Mouse (Mus musculus) kidney, adult 2 months (tissue): ENCODE data around the gene Dmgdh. TPM values are rescaled to one million over a fixed set of nuclear protein-coding genes. Genes with fewer than 3 reads are reported as not detected.
A peak's percentile ranks its signal among the peaks of the same experiment; 100 is the strongest.

ENCODE experiments used
- DNase-seq: peaks from one replicate; pipeline ENCODE4 v3.0.0; 2021
- H3K27ac ChIP-seq: fragments of 200-500 bp; 2 replicates; pipeline ENCODE4 v1.5.1; 2012; ENCODE audit warnings: low read depth, low read length, control low read depth, inconsistent platforms; ENCODE audit not compliant: insufficient read depth
- H3K27me3 ChIP-seq: fragments of 200-500 bp; replicated peaks from 2 replicates; pipeline ENCODE4 v1.6.1; 2012; ENCODE audit warnings: mild to moderate bottlenecking, moderate library complexity, low read length, inconsistent platforms; ENCODE audit not compliant: control insufficient read depth, insufficient read depth
- H3K36me3 ChIP-seq: fragments of 200-500 bp; 2 replicates; pipeline ENCODE4 v1.6.1; 2012; ENCODE audit warnings: mild to moderate bottlenecking, moderate library complexity, low read length, inconsistent platforms; ENCODE audit not compliant: control insufficient read depth, insufficient read depth
- H3K4me1 ChIP-seq: fragments of 200-500 bp; 2 replicates; pipeline ENCODE4 v1.6.1; 2011; ENCODE audit warnings: low read length; ENCODE audit not compliant: control insufficient read depth, insufficient read depth
- H3K4me3 ChIP-seq: fragments of 200-500 bp; 2 replicates; pipeline ENCODE4 v1.5.1; 2011; ENCODE audit warnings: mild to moderate bottlenecking, low read depth, low read length, control low read depth; ENCODE audit not compliant: insufficient read depth
- CTCF ChIP-seq: fragments of 200-500 bp; conservative IDR thresholded peaks from 2 replicates; pipeline ENCODE4 v1.5.1; 2011; ENCODE audit warnings: low read depth, mild to moderate bottlenecking, control low read depth, low read length, moderate library complexity, mixed read lengths; ENCODE audit not compliant: insufficient read depth, insufficient read length
- POLR2A ChIP-seq: fragments of 200-500 bp; IDR thresholded peaks from one replicate; pipeline ENCODE4 v1.6.1; 2011; ENCODE audit warnings: low read depth, low read length, control low read depth
- WGBS: fragments of 180-500 bp; shearing (Covaris S2); methylation state at CpG from one replicate; pipeline ENCODE4 v1.1.7; 2018; 5-methylcytosine and 5-hydroxymethylcytosine counted together
- polyA plus RNA-seq: library from polyadenylated mRNA; depleted of rRNA; stranded (reverse); fragments of >200 nt; gene quantifications from 2 replicates; pipeline ENCODE4 v1.2.3, GENCODE M21; 2012; rRNA removed

The Dmgdh gene
- 39.6 and 41.0 TPM in 2 replicates for polyA plus RNA-seq

GRCm38 (mm10) chr13:93674131-93674561, at the start of gene Dmgdh, which contains the start of gene Bhmt2:
Gene Dmgdh (plus strand): TSS chr13:93674433.
Gene Bhmt2 (minus strand): TSS chr13:93674302.
- DNase-seq = peak; percentile 68
- Histone ChIP-seq H3K4me1 (peaks cover 5% of the 10 kb centered on the region; the same call in 1 of the 2 replicates), H3K27me3 (no peaks in the 10 kb centered on the region), H3K36me3 (no peaks in the 10 kb centered on the region), H3K4me3 (peak within 1 kb of the TSS; percentile 36), H3K27ac (peak within 1 kb of the TSS; percentile 14)
- 12% methylated on average over 31 of the region's 31 CpGs for WGBS
- TF ChIP-seq POLR2A = no peak
- TF ChIP-seq CTCF = no peak

GRCm38 (mm10) chr13:93628861-93629260, 45.4 kb upstream of the Dmgdh start:
- H3K27me3 ChIP-seq = no peaks in the 10 kb centered on the region
- H3K4me1 ChIP-seq = no peaks in the 10 kb centered on the region; the same call in 1 of the 2 replicates
- H3K36me3 ChIP-seq = no peaks in the 10 kb centered on the region
- WGBS = 38% methylated on average over 6 of the region's 6 CpGs
- no peak overlapping the region for H3K27ac ChIP-seq
- no peak for DNase-seq
- TF ChIP-seq POLR2A (no peak), CTCF (no peak)
- no peak overlapping the region for H3K4me3 ChIP-seq

DNA sequence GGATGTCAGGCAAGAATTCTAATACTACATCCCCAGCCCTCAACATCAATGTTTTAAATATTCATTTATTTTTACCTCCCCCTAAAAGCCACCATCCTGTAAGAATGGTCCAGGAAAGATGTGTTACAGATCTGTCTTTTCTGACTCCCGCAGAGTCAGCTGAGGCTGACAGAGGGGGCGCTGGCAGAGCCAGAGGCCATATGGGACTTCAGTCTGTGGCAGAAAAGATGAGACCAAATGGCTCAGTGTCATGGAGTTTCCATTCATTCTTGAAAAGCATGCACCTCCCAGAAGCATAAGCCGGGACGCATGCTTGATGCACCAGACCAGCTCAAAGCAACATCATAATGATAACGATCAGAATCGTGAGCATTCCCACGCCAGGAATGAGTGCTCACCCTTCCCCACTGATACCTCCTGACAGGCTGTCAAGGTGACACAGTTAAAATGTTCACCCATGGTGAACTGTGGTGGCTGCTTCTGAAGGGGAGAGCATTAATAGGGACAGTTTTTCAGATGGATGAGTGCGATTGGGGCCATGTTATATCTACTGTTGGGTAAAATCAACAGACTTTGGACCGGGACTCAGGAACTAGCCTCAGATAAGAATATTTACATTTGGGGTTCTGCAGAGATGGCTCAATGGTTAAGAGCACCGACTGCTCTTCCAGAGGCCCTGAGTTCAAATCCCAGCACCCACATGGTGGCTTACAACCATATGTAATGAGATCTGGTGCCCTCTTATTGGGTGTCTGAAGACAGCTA, 43.1 kb upstream of the Dmgdh start:
- H3K4me3 ChIP-seq = no peak overlapping the region
- no peaks in the 10 kb centered on the region for H3K4me1 ChIP-seq
- no peak for DNase-seq
- no peaks in the 10 kb centered on the region for H3K27me3 ChIP-seq
- no peaks in the 10 kb centered on the region for H3K36me3 ChIP-seq
- H3K27ac ChIP-seq = no peak overlapping the region
- no peak for TF ChIP-seq CTCF
- no peak for TF ChIP-seq POLR2A
- WGBS = 89% methylated on average over 10 of the region's 10 CpGs

- no peak overlapping the region for H3K4me3 ChIP-seq
- DNase-seq = no peak
- TF ChIP-seq CTCF = no peak
- TF ChIP-seq POLR2A = no peak
- H3K4me1 ChIP-seq = no peaks in the 10 kb centered on the region; the same call in 1 of the 2 replicates
- no peaks in the 10 kb centered on the region for H3K36me3 ChIP-seq
- H3K27ac ChIP-seq = no peak overlapping the region
- no peaks in the 10 kb centered on the region for H3K27me3 ChIP-seq
- WGBS = 85% methylated on average over 5 of the region's 5 CpGs
These were observed 41.3 kb upstream of the Dmgdh start for GRCm38 (mm10) chr13:93632927-93633326.

GRCm38 (mm10) chr13:93636561-93636960, 37.7 kb upstream of the Dmgdh start:
- DNase-seq = no peak
- Histone ChIP-seq H3K27me3 (no peaks in the 10 kb centered on the region), H3K27ac (no peak overlapping the region), H3K4me1 (peaks cover 10% of the 10 kb centered on the region; the same call in 1 of the 2 replicates), H3K4me3 (no peak overlapping the region), H3K36me3 (no peaks in the 10 kb centered on the region)
- TF ChIP-seq CTCF (no peak), POLR2A (no peak)
- 84% methylated on average over 1 of the region's 1 CpGs for WGBS

DNA sequence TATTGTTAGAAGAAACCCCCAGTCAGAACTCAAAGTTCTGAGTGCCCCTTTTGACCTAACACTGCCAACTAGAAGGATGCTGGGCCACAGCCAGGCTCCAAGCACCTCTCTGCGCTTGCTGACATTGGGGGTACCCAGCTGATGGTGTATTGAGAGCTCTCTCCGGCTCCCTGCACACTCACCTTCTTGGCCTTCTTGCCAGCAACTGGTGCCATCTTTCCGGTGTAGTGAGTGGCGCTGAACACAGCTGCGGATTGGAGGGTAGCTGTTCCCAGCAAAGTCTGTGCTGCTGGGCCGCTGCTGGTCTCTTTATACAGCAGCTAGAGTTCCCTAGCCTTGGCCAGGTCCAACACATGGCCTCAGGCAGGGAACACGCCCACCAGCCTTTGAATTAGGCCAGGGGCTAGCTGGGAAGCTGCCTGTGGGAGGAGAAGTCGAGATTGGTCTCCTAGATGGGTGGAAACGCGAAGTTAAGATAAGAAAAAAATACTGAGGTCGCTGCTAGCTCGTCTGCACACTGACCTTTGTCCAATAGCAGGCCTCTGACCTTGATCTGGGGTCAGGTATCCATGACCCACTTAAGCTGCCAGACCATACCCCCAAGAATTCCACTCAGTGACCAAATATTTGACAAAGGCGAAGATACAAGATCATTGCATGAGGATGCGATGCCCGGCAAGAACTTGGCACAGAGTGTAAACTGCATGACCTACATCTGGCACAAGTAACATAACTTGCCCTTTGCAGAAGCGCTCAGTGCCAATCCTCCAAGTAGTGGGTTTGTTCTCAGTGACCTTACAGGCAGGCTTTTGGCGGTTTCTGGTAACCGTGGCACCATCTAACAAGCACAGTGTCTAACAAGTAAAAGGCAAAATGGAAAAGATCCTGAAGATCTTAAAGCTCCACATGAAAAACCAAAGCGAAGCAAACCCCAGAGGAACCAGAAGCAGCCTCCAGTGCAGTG, 36.7 kb upstream of the Dmgdh start, which contains the start of gene Bhmt:
TSS of gene Bhmt (minus strand) at position 680 of the 964 bp plus-strand sequence.
- no peaks in the 10 kb centered on the region for H3K36me3 ChIP-seq
- DNase-seq = peak; percentile 68
- 55% methylated on average over 19 of the region's 19 CpGs for WGBS
- no peak within 1 kb of the TSS for H3K4me3 ChIP-seq
- no peaks in the 10 kb centered on the region for H3K27me3 ChIP-seq
- 0 out of 2 replicates have a peak within 1 kb of the TSS, but pooled peaks have one; percentile 46 for H3K27ac ChIP-seq
- no peak for TF ChIP-seq CTCF
- no peak for TF ChIP-seq POLR2A
- H3K4me1 ChIP-seq = peaks cover 10% of the 10 kb centered on the region; the same call in 1 of the 2 replicates
